Mouse (Mus musculus) left cerebral cortex, postnatal 25 days (tissue): ENCODE measurements around the gene Arl3. TPM values are rescaled to one million over a fixed set of nuclear protein-coding genes. Genes with fewer than 3 reads are reported as not detected.

Source experiments
- DNase-seq, 2 experiments: peaks; one replicate each; pipeline ENCODE4 v3.0.0; 2022; ENCODE audit warnings: low spot score in 2 of 2, mixed read lengths in 1 of 2
- intact Hi-C: fragments of 180-260 bp; cut with DNase I; formaldehyde crosslinking; loops from one replicate; pipeline ENCODE4 v1.15.1; 2025
- total RNA-seq, 2 experiments: library from RNA; stranded (reverse); gene quantifications; 2 replicates each; pipeline ENCODE4 v1.2.3; 2021

Gene Arl3
- total RNA-seq = 100 to 1,000 TPM; 113 to 120 TPM

DNA sequence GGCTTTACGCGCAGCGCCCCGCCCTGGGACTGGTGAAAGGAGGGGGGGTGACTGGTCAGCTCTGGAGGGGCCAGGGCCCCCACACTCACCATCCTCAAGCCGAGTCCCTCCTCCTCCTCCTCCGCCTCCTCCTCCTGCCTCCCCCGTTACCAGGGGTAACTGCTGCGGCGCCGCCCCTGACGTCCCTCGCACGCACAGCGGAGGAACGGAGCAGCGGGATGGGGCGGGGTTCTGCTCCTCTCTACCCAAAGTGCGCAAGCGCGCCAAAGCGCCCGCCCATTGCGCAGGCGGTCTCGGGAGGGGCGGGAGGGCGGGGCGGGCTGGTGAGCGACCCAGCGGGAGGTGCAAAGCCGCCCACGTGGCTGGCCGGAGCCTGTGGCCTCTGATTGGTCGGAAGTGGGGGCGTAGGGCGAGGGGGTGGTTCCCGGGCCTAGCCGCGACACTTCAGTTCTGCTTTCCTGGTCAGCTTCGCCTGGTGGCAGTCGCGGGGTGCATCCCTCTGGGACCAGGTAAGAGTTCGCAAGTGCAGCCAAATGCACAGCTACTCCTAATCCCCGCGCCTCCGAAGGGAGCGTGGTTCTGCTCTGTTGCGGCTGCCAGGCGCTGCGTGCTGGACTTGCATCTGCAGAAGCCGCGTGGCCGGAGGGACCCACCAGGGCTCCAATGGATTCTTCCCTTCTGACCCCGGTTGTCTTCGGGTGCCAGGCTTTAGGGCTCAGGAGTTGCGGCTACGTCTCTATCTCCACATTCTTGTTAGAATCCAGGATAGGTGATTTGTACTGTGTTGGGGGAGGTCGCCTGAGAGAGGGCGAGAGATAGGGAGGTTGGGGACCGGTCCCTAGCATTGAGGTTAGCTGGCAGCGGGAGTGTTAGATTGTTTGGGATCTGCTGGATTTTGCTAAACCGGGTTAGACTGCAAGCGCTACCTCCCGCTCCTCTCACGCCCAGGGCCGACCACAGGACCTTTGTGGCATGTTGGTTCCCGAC lies at the start of gene Arl3, which contains the start of gene Sfxn2:
Arl3 (minus strand) TSS at position 248 of the 987 bp plus-strand sequence.
Sfxn2 (plus strand) TSS at position 415 of the 987 bp plus-strand sequence.
- intact Hi-C loops = loop anchor here (2.0 kb wide), 1 partner anchor 72 kb away; the partner anchor contains the start of gene Trim8
- DNase-seq = peak; percentile 93 to 98

GRCm38 (mm10) chr19:46622659-46623193 lies 49.7 kb upstream of the Arl3 start:
- intact Hi-C loops = no loop called here
- DNase-seq = no peak

- intact Hi-C loops = no loop called here
- DNase-seq = peak in 1 of 2 experiments; percentile 48
Measured at GRCm38 (mm10) chr19:46621236-46622183, 48.5 kb upstream of the Arl3 start.

DNA sequence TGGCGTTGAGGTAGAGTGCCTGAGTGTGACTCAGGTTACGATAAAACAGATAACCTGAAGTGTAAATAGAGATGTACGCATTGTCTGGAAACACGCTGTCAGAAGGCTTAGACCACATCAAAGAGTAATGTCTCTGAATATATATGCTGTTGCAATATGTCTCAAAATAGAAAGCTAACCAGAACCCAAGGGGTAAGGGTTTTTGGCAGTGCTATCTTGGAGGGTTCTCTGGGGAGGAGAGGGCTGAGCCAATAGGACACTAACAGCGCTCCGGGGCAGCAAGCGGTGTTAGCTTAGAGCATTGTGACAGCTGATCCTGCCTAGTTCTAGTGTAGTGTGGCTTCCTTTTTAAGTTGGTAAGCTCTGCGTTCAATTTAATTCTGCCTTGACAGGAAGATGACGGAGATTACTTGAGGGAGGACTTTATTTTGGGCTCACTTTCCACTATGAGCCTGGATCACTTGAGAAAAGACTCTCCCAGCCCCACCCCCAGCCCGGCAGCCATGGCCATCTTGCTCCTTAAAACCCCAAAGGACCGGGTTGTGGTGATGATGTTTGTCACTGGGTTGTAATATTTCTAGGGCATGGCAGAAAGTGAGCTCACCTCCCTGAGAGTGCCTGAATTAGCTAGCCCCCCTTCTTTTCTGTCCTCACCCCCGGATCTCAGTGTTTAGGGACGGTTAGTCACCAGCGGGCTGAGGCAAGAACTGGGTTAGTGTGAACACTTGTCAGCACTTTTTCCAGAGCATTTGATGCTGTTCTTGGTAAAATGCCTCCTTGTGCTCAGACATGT lies 47.2 kb upstream of the Arl3 start:
- DNase-seq = peak; percentile 49 to 90
- intact Hi-C loops = no loop called here

DNA sequence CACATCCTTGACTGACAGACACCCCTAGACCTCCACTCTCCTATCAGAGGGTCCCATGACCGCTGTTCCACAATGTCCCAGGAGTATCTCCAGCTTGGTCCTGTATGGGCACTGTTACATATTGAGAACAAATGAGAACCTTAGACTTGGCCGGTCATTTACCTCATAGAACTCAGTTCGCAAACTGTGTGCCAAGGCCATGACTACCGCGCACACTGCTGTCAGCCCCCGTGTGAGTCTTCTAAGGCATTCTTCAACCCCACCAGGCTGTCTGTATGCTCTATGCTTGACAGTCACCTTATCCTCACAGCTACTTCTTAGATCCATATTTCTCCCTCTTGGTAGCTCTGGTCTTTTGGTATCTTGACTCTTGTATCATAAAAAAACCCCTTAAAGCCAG lies 46.5 kb upstream of the Arl3 start:
- intact Hi-C loops = no loop called here

GRCm38 (mm10) chr19:46619001-46619400 lies 46.0 kb upstream of the Arl3 start:
- peak in 1 of 2 experiments; percentile 39 for DNase-seq
- intact Hi-C loops = no loop called here

More for the DNA sequence above, 46.5 kb upstream of the Arl3 start:
- no peak for DNase-seq

DNA sequence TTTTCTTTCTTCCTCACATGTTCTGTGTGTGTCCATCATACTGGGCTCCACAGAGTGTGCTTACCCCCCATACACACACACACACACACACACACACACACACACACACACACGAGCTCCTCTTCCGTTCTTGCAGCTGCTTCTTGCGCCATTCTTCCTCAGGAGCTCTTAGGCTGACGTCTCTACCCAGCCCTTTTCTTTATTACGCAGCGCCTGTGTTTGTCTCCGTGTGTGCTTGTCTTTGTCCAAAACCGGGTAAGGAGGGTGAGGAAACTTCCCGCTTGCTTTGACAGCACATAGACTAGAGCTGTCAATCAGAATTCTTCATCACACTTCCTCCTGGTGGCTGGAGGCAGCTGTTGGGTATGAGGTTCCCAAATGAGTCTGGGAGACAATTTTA lies 45.3 kb upstream of the Arl3 start:
- intact Hi-C loops = no loop called here
- no peak for DNase-seq

- no peak for DNase-seq
- intact Hi-C loops = no loop called here
Measured at GRCm38 (mm10) chr19:46617361-46617760, 44.4 kb upstream of the Arl3 start.

DNA sequence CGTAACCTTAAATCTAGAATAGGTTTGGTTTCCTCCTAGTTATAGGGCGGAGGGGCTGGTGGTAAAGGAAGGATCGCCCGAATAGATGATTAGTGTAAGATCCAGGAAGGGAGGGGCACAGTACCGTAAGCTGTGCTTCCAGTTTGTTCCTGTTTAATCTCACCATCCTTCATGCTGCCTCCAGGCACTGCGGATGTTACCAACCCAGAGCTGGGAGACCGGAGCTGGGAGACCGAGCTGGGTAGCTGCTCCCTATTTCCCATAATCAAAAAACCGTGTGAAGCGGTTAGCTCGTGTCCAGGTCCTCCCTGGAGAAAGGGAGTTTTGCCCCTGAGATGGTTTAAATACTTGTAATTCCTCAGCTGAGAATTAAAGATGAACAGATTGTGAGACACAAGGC lies 43.4 kb upstream of the Arl3 start:
- intact Hi-C loops = no loop called here
- no peak for DNase-seq

DNA sequence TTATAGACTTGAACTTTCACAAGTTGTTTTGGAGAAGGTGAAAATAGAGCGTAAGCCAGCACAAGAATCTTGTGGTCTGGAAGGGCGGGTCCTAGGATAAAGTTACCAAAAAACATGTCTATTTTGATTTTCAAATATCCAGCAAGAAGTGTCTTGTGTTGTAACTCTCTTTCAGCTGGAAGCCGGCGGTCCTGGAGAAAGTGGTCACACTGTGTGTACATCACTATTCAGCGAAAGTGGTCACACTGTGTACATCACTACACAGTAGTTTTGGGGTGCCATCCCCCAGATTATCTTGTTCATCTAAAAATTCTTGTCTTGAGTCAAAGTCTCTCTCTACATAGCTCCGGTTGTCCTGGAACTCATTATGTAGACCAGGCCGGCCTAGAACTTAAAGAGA lies 35.2 kb upstream of the Arl3 start:
- intact Hi-C loops = no loop called here
- no peak for DNase-seq

DNA sequence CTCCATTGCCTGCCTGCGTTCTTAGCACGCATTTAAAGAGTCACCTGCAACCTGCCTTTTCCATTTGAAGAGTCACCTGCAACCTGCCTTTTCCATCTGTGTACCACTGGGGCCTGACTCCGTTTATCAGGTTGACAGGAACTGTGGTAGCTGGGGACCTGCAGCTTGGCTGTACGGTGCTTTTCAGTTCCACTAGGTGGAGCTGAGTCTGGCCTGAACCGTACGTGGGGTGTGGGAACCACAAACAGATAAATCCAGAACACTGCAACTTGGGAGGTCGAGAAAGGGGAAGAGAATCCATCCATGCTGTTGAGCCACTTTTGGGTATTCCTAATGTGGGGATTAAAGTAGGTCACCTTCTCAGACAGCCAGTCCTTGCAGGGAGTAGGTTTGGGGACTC lies 34.4 kb upstream of the Arl3 start:
- intact Hi-C loops = no loop called here
- peak in 1 of 2 experiments; percentile 44 for DNase-seq

DNA sequence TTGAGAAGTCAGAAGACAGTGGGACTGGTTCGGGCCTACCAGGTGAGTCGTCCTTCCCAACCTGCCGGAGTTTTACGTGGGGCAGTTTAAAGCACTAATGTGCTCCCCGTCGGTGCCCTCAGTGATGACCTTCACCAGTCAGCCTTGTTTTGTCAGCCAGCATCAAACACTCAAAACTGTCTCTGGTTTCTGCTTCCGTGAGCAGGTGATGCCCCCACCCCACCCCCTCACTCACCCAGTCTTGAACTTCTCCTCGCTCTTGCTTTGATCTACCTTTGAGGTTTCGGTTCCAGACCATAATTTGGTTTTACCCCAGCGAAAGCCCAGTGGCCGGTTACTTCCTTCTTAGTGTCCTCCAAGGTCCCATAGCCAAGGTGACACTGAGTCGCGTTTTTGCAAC lies 33.7 kb upstream of the Arl3 start:
- DNase-seq = no peak
- intact Hi-C loops = no loop called here

- intact Hi-C loops = loop anchor here (5.0 kb wide), 1 partner anchor 45 kb away; no protein-coding TSS in a partner anchor
- no peak for DNase-seq
Measured at GRCm38 (mm10) chr19:46602406-46602805, 29.4 kb upstream of the Arl3 start.

GRCm38 (mm10) chr19:46601491-46601890 lies 28.5 kb upstream of the Arl3 start:
- no peak for DNase-seq
- intact Hi-C loops = loop anchor here (5.0 kb wide), 1 partner anchor 46 kb away; no protein-coding TSS in a partner anchor

DNA sequence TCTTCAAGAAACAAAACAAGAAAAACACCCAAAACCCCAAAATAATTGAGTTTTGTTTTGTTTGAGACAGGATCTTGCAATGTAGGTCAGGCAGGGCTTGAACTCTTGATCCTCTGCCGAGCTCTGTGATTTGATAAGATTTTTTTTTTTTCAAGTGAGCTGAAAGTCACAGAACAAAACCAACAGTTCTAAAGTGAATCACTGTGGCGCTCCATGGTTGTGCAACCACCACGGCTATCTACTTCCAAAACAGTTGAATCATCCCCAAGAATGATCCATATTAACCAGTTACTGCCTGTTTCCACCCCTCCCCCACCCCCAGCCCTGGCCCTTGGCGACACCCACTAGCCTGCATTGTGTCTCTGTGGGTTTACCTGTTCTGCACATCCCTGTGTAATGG lies 27.4 kb upstream of the Arl3 start:
- DNase-seq = no peak
- intact Hi-C loops = loop anchor here (5.0 kb wide), 1 partner anchor 47 kb away; no protein-coding TSS in a partner anchor

DNA sequence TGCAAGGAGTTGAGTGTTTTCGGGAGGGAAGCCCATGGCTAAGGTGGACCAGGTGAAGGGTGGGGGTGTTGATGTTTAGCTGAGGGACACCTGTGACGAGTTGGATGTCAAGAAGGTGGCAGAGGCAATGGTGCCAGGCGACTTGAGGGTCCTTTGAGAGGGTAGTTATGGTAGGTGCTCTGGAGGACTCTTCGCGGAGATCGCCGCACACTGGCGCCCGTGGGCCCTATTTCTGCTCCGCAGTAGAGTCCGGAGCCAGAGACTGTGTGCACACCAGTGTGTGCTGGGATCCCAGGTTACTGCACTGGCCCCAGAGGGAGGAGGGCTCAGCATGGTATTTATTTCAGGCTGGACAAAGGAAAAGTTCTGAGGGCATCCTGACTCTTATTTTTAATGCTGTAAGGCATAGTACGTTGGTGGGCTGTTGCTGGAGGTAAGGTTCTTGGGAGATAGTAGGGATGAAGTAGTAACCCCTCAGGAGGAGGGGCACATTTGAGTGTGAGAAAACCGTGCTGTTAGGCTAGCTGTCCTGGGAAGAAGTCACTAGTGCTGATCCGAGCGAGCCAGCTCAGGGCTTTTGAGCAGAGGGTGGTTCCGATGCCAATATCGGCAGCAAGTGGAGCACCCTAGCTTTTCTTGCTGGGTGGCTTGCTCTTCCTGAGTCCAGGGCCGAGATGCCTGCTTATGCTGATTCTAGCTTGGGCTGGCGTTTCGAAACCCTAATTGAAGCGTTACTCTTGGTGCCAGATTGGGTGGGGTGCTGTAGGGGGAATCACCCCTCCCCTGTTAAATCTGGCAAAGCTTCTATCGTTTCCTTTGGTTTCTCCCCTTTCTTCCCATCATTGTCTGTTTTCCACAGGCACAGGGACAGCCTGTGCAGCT lies 26.6 kb upstream of the Arl3 start:
- DNase-seq = no peak
- intact Hi-C loops = loop anchor here (5.0 kb wide), 1 partner anchor 48 kb away; no protein-coding TSS in a partner anchor

DNA sequence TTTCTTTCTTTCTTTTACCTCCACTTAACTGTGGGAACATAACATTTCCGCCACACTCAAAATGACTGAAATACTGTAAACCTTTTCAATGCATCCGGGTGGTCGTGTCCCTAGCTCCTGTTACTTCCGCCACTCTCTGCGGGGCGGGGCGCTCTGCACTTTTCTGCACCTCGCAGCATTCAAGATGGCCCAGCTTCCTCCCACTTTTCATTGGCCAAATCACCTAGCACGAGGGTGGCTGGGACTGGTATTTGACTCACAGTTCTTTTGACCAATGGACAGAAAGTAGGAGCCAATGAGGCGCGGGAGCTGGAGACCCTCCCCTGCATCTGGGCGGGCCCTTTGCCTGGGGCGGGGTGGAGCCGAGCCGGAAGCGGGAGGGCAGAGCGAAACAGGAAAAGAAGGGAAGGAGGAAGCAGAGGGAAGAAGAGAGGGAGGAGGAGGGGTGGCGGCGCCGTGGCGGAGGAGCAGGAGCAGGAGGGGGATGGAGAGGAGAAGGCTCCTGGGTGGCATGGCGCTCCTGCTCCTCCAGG lies 25.8 kb upstream of the Arl3 start, which contains the start of gene Wbp1l:
Wbp1l (plus strand) TSS at position 365 of the 533 bp plus-strand sequence.
- DNase-seq = peak; percentile 96 to 100
- intact Hi-C loops = no loop called here
